Mouse (Mus musculus): Measurements from ENCODE around the gene Arl13a. TPM values are rescaled to one million over a fixed set of nuclear protein-coding genes. Genes with fewer than 3 reads are reported as not detected.
"Not testable (repeated sequence)": the region's sequence is repeated elsewhere in the genome, so short reads cannot be mapped to it uniquely, and the experiment has no call there.

Gene Arl13a
- polyA plus RNA-seq (2017; shearing (Covaris generic)): under 1 TPM in 1 of 2 experiments, not detected in 1; 0.19 TPM

- ATAC-seq: not testable (repeated sequence)
Measured at GRCm38 (mm10) chrX:134187201-134187600, at the start of gene Arl13a. Gene Arl13a (plus strand): TSS chrX:134187501.

- no peak for ATAC-seq
Measured at GRCm38 (mm10) chrX:134140024-134140423, 47.3 kb upstream of the Arl13a start.

- ATAC-seq: no peak
Measured at GRCm38 (mm10) chrX:134141551-134141950, 45.8 kb upstream of the Arl13a start.

DNA sequence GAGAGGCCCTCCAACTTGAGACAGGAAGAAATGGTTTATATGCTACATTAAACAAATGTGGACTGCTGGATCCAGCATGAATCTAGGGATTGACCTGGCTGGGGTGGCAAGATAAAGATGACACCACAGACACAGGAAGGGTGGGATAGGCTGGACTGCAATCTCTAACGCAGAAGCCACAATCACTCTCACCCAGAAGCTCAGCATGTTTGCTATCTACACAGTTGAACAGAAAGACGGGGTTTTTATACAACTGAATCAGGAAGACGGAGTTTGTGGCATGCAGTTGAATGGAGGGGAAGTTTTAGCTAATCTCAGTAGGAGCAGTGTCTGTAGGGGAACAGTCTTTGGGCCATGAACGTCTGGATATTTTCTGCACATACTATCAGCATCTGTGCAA is 45.3 kb upstream of the Arl13a start:
- no peak for ATAC-seq

GRCm38 (mm10) chrX:134158151-134158550 is 29.1 kb upstream of the Arl13a start:
- ATAC-seq: peak; percentile 33

DNA sequence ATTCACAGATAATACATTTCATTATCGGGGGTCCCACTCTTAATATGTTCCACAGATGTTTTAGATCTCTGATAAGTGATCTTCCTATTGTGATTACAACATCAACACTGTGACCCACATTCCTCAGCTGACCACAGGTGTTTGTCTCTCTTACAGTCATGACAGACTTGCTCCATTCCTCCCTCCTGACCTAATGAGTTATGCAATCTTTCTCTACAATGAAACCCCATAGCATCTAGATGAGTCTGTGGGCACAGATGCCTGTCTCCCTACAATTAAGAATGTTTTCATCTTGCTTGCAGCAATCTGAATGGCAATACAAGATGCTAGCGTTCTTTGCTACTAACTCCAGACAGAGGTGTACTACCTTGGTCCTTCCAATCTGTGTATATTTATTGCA is 26.9 kb upstream of the Arl13a start:
- no peak for ATAC-seq

- ATAC-seq: peak; percentile 15
Measured at GRCm38 (mm10) chrX:134162043-134162720, 25.1 kb upstream of the Arl13a start, which contains the start of gene Xkrx. Gene Xkrx (minus strand): TSS chrX:134162076.

DNA sequence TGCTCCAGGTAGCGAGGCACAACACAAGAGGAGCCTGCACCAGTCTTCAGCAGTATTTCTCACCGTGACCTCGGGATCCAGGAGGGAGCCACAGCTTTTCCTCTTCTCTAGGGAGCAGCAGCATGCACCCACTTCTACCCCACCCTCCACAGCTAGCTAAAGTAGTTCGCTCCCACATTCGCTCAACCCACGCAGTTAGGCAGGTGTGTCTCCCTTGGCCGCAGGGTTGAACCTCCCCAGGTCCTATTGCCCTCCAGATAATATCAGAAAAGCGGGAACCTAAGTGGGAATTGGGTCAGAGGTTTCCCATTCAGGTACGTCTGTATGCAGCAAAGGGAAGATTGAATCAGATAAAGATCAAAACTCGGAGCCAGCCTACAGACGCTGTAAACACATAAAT is 24.5 kb upstream of the Arl13a start:
- ATAC-seq: peak; percentile 52

- ATAC-seq: no peak
Measured at GRCm38 (mm10) chrX:134163484-134163883, 23.8 kb upstream of the Arl13a start.

- no peak for ATAC-seq
Measured at GRCm38 (mm10) chrX:134170584-134170983, 16.7 kb upstream of the Arl13a start.

DNA sequence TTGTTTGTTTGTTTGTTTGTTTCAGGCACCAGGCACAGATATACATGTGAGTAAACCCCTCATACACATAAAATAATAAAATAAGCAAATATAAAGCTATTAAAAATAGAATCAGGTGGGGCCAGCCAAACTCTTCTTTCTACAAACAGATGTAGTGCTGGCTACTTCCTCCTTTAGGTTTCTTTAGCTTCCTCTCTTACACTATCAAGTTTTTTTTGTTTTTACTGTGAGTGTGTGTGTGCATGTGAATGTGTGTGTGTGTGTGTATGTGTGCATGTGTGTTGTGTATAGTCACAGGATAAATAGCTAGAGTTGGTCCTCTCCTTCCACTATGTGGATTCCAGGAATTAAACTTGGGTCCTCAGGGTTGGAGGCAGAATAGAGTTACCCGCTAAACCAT is 12.6 kb upstream of the Arl13a start:
- no peak for ATAC-seq

DNA sequence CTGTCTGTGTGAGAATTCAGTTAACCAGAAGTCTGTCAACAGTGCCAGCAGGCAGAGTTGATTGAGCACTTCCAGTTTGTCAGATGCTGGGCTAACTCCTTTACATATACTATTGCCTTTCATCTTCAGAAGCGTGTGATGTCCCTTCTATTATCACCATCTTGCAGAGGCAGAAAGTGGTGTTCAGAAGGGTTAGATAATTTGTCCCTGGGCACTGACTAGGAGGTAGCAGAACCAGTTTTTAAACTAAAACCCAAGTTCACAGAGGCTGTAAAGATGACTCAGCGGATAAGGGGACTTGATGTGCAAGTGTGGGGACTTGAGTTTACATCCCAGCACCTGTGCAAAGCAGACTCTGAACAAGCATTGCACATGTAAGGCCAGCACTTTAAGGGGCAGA is 21.2 kb downstream of the Arl13a start:
- no peak for ATAC-seq

DNA sequence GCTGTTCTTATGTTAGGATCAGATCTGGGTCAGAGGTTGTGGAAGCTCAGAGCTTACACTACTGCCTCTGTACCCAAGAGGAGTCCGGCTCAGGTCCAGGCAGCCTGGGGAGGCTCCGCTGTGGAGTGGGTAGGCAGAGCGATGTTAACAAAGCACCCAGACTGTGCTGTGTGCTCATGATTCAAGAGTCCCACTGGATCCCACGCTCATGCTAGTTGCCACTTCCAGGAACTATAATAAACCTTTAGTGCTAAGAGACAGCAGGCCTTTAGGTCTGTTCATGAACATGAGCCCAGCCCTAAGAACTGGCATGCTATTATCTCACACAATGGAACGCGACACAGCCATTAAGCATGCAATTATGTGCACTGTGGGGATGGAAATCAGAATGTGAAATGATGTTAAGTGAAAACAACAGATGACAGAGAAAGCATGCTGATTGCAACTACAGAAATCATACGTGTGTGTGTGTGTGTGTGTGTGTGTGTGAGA is 23.9 kb downstream of the Arl13a start:
- ATAC-seq: no peak

- no peak for ATAC-seq
Measured at GRCm38 (mm10) chrX:134218161-134218560, 30.9 kb downstream of the Arl13a start.

GRCm38 (mm10) chrX:134220618-134221017 is 33.3 kb downstream of the Arl13a start:
- no peak for ATAC-seq

DNA sequence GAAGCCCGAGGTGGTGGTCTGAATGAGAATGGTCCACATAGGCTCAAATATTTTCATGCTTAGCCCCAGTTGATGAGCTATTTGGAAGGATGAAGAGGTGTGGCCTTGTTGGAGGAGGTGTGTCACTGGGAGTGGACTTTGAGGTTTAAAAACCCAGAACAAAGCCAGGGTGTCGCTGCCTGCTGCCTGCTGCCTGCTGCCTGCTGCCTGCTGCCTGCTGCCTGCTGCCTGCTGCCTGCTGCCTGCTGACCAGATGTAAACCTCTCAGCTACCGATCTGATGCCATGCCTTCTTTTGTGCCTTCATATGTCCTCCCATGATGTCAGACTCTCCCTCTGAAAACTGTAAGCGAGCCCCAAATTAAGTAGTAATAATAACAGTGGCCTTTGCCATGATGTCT is 34.6 kb downstream of the Arl13a start, which contains the start of gene Nox1:
Gene Nox1, minus strand, starts transcription at position 101 of the 400 bp plus-strand sequence.
- no peak for ATAC-seq

GRCm38 (mm10) chrX:134233048-134233447 is 45.7 kb downstream of the Arl13a start:
- no peak for ATAC-seq

DNA sequence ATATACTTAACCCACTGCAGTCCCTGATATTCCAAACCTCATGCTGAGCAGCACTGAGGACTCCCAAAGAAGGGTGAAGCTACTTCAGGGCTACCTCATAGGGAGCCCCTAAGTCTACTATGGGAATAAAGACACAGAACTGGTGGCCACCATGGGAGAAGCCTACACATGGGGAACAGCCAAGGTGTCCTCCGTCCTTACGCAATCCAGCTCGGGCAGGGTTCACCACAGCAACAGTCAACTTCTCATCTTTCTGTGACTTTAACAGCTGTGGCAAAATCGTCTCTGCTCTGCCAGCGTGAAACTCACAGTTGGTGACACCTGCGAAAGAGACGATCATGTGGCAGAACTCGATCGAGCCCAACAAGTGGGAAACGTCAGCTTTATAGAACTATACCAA is 51.0 kb downstream of the Arl13a start:
- no peak for ATAC-seq

DNA sequence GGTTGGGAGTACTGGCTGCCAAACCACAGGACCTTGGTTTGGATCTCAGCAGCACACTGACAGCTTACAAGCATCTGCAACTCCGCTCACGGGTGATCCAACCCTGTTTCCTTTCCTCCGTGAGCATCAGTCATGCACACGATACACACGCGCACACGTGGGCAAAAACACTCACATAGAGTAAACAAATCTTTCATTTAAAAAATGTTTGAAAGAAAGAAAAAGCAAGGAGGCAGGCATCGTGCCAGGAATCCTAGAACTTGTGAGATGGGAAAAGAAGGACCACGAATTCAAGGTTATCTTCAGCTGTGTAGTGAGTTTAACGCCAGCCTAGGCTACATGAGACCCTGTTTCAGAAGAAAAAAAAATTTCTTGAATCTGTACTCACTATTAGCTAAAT is 58.6 kb downstream of the Arl13a start:
- ATAC-seq: no peak

DNA sequence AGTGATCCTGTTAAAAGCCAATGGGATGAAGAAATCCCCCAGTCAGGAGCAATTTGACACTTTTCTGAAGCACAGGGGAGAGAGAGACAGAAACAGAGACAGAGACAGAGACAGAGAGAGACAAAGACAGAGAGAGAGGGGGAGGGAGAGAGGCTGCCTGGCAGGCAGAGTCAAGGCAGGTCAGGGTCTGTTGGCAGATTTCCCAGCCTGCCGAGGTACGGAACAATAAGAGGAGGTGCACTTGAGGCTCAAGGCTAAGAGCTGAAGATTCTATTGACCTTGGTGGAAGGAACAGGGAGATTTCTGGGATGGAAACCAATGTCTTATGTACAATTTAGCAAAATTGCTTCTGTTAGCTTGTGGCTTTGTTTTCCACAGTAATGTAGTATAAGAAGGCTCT is 60.9 kb downstream of the Arl13a start:
- no peak for ATAC-seq

Measured in activated CD4-positive, CD25-positive, alpha-beta regulatory T cell, adult 4 months (primary cell).